Mouse (Mus musculus): ENCODE measurements around the gene Herc1.

DNA sequence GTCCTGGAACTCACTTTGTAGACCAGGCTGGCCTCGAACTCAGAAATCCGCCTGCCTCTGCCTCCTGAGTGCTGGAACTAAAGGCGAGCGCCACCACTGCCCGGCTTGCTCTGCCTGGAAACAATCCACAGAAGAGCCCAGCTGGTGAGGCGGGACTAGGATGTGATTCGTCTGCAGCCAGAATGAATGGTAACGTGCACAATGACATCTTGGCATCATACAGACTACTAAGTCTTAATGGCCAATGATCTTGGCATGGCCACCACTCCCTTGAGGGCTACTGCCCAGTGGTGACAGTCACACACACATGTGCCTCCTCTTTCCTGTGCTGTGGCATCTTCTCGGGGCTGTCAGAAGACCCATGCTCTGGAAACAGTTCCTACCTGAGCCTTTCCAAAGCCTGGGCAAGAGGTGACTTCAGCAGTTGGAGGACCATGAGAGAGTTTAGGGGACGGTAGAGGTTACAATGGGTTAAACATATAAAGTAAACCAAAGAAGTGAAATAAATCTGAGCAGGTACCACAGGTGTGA, 165.5 kb downstream of the Herc1 start:
- TF ChIP-seq GATA1 (IDR thresholded peaks at IDR 0.05; ENCODE audit: borderline replicate concordance, low read length) (no peak), FLI1 (IDR thresholded peaks at IDR 0.05; ENCODE audit: low read length) (no peak)

All from megakaryocyte, embryonic 14.5 days (primary cell).